Mouse (Mus musculus) kidney, embryonic 16.5 days (tissue): ENCODE measurements around the gene Hcar2. TPM values are rescaled to one million over a fixed set of nuclear protein-coding genes. Genes with fewer than 3 reads are reported as not detected.

Experiments
- ATAC-seq: fragments of 200-750 bp; cut with Nextera tagmentation; 2 replicates; pipeline ENCODE4 v1.8.0; 2017; ENCODE audit warnings: moderate TSS enrichment; ENCODE audit not compliant: low FRiP score, low TSS enrichment
- H3K27ac ChIP-seq: fragments of 300-500 bp; sonication (generic); 2 replicates; pipeline ENCODE4 v1.5.1; 2014; ENCODE audit warnings: low read length
- H3K27me3 ChIP-seq: fragments of 300-500 bp; sonication (generic); 2 replicates; pipeline ENCODE4 v1.6.1; 2014; ENCODE audit warnings: low read length, control low read depth, mixed read lengths; ENCODE audit not compliant: insufficient read depth
- H3K36me3 ChIP-seq: fragments of 300-500 bp; sonication (generic); 2 replicates; pipeline ENCODE4 v1.6.1; 2014; ENCODE audit warnings: low read length, control low read depth, mixed read lengths; ENCODE audit not compliant: insufficient read depth
- H3K4me1 ChIP-seq: fragments of 300-500 bp; sonication (generic); 2 replicates; pipeline ENCODE4 v1.6.1; 2014; ENCODE audit warnings: low read length, control low read depth, mixed read lengths; ENCODE audit not compliant: insufficient read depth
- H3K4me2 ChIP-seq: fragments of 300-500 bp; sonication (generic); replicated peaks from 2 replicates; pipeline ENCODE4 v1.6.1; 2014; ENCODE audit warnings: low read depth, low read length
- H3K4me3 ChIP-seq: fragments of 300-500 bp; sonication (generic); 2 replicates; pipeline ENCODE4 v1.5.1; 2014; ENCODE audit warnings: mild to moderate bottlenecking, low read length
- H3K9ac ChIP-seq: fragments of 300-500 bp; sonication (generic); replicated peaks from 2 replicates; pipeline ENCODE4 v1.6.1; 2014; ENCODE audit warnings: low read length
- H3K9me3 ChIP-seq: fragments of 300-500 bp; sonication (generic); 2 replicates; pipeline ENCODE4 v1.6.1; 2016; ENCODE audit warnings: low read length, control low read depth
- WGBS: fragments of 180-500 bp; shearing (Covaris S2); extraction: QIAGEN DNeasy Blood & Tissue Kit; methylation state at CpG from one replicate; pipeline ENCODE4 v1.1.7; 2014; 5-methylcytosine and 5-hydroxymethylcytosine counted together
- polyA plus RNA-seq: library from polyadenylated mRNA; unstranded; fragments of >200 nt; fragmentation: Nextera tagmentation; extraction: Ambion mirVana; gene quantifications from 2 replicates; pipeline ENCODE4 v1.2.1, GENCODE M21; 2015

Hcar2 gene
- not detected in 2 replicates for polyA plus RNA-seq

GRCm38 (mm10) chr5:123865365-123865764, at the start of gene Hcar2:
Gene Hcar2 (minus strand): TSS chr5:123865499.
- H3K4me3 ChIP-seq: no peak within 1 kb of the TSS
- no peak within 1 kb of the TSS for H3K27ac ChIP-seq
- WGBS: 74% methylated on average over 12 of the region's 12 CpGs
- H3K4me1 ChIP-seq: peaks cover 8% of the 10 kb centered on the region; the same call in 1 of the 2 replicates
- H3K36me3 ChIP-seq: no peaks in the 10 kb centered on the region
- no peak within 1 kb of the TSS for H3K4me2 ChIP-seq
- no peak within 1 kb of the TSS for H3K9ac ChIP-seq
- H3K27me3 ChIP-seq: no peaks in the 10 kb centered on the region
- H3K9me3 ChIP-seq: no peaks in the 10 kb centered on the region
- no peak for ATAC-seq

GRCm38 (mm10) chr5:123914852-123915251, 49.6 kb upstream of the Hcar2 start:
- Histone ChIP-seq H3K4me2 (no peak overlapping the region), H3K4me1 (no peaks in the 10 kb centered on the region), H3K9me3 (no peaks in the 10 kb centered on the region), H3K27me3 (no peaks in the 10 kb centered on the region), H3K36me3 (peaks cover 50% of the 10 kb centered on the region), H3K4me3 (no peak overlapping the region), H3K27ac (no peak overlapping the region), H3K9ac (no peak overlapping the region)
- ATAC-seq: no peak
- WGBS: 88% methylated on average over 3 of the region's 3 CpGs

GRCm38 (mm10) chr5:123907631-123907977, 42.3 kb upstream of the Hcar2 start:
- no peaks in the 10 kb centered on the region for H3K27me3 ChIP-seq
- H3K4me3 ChIP-seq: peak overlapping the region; percentile 80
- H3K4me1 ChIP-seq: peaks cover 14% of the 10 kb centered on the region
- H3K9me3 ChIP-seq: no peaks in the 10 kb centered on the region
- ATAC-seq: no peak
- peak overlapping the region; percentile 90 for H3K9ac ChIP-seq
- WGBS: 3% methylated on average over 10 of the region's 10 CpGs
- H3K27ac ChIP-seq: peak overlapping the region; percentile 25; the same call in 1 of the 2 replicates
- H3K4me2 ChIP-seq: peak overlapping the region; percentile 96
- H3K36me3 ChIP-seq: peaks cover 34% of the 10 kb centered on the region

- Histone ChIP-seq H3K27ac (peak within 1 kb of the TSS; percentile 25), H3K4me3 (peak within 1 kb of the TSS; percentile 80), H3K36me3 (peaks cover 33% of the 10 kb centered on the region), H3K4me1 (peaks cover 14% of the 10 kb centered on the region), H3K9me3 (no peaks in the 10 kb centered on the region), H3K4me2 (peak within 1 kb of the TSS; percentile 96), H3K27me3 (no peaks in the 10 kb centered on the region), H3K9ac (peak within 1 kb of the TSS; percentile 90)
- under 1% methylated on average over 57 of the region's 61 CpGs for WGBS
- ATAC-seq: peak; percentile 98
Measured at GRCm38 (mm10) chr5:123906976-123907630, 41.8 kb upstream of the Hcar2 start, which contains the start of gene Denr. Gene Denr (plus strand): TSS chr5:123907175.

- no peak overlapping the region for H3K4me3 ChIP-seq
- 72% methylated on average over 17 of the region's 17 CpGs for WGBS
- H3K27me3 ChIP-seq: no peaks in the 10 kb centered on the region
- no peak overlapping the region for H3K9ac ChIP-seq
- H3K4me2 ChIP-seq: peak overlapping the region; percentile 30
- H3K36me3 ChIP-seq: peaks cover 27% of the 10 kb centered on the region
- H3K4me1 ChIP-seq: peaks cover 14% of the 10 kb centered on the region
- H3K27ac ChIP-seq: no peak overlapping the region
- ATAC-seq: no peak
- H3K9me3 ChIP-seq: no peaks in the 10 kb centered on the region
Measured at GRCm38 (mm10) chr5:123906146-123906975, 41.1 kb upstream of the Hcar2 start.

- no peak overlapping the region for H3K4me3 ChIP-seq
- H3K9me3 ChIP-seq: no peaks in the 10 kb centered on the region
- ATAC-seq: no peak
- 71% methylated on average over 11 of the region's 11 CpGs for WGBS
- H3K4me1 ChIP-seq: peaks cover 14% of the 10 kb centered on the region
- H3K36me3 ChIP-seq: peaks cover 8% of the 10 kb centered on the region
- H3K27me3 ChIP-seq: no peaks in the 10 kb centered on the region
- H3K9ac ChIP-seq: no peak overlapping the region
- no peak overlapping the region for H3K27ac ChIP-seq
- H3K4me2 ChIP-seq: no peak overlapping the region
Measured at GRCm38 (mm10) chr5:123904059-123904672, 38.9 kb upstream of the Hcar2 start.

GRCm38 (mm10) chr5:123897352-123897751, 32.1 kb upstream of the Hcar2 start:
- WGBS: 85% methylated on average over 13 of the region's 13 CpGs
- H3K27ac ChIP-seq: no peak overlapping the region
- ATAC-seq: no peak

GRCm38 (mm10) chr5:123896395-123896794, 31.1 kb upstream of the Hcar2 start:
- H3K4me3 ChIP-seq: no peak overlapping the region
- H3K9ac ChIP-seq: no peak overlapping the region
- WGBS: 55% methylated on average over 11 of the region's 11 CpGs
- ATAC-seq: no peak
- peak overlapping the region; percentile 32; the same call in 1 of the 2 replicates for H3K27ac ChIP-seq
- no peaks in the 10 kb centered on the region for H3K36me3 ChIP-seq
- H3K9me3 ChIP-seq: no peaks in the 10 kb centered on the region
- no peak overlapping the region for H3K4me2 ChIP-seq
- 0 out of 2 replicates have a peak, but pooled peaks cover 4% of the 10 kb centered on the region for H3K4me1 ChIP-seq
- H3K27me3 ChIP-seq: no peaks in the 10 kb centered on the region

More at GRCm38 (mm10) chr5:123897352-123897751, 32.1 kb upstream of the Hcar2 start:
- Histone ChIP-seq H3K27me3 (no peaks in the 10 kb centered on the region), H3K9ac (no peak overlapping the region), H3K9me3 (no peaks in the 10 kb centered on the region), H3K4me3 (no peak overlapping the region), H3K4me1 (0 out of 2 replicates have a peak, but pooled peaks cover 4% of the 10 kb centered on the region), H3K4me2 (no peak overlapping the region), H3K36me3 (no peaks in the 10 kb centered on the region)

GRCm38 (mm10) chr5:123893520-123893919, 28.2 kb upstream of the Hcar2 start:
- Histone ChIP-seq H3K9me3 (no peaks in the 10 kb centered on the region), H3K4me3 (no peak overlapping the region), H3K4me2 (no peak overlapping the region), H3K27me3 (no peaks in the 10 kb centered on the region), H3K9ac (no peak overlapping the region), H3K36me3 (no peaks in the 10 kb centered on the region), H3K4me1 (0 out of 2 replicates have a peak, but pooled peaks cover 4% of the 10 kb centered on the region), H3K27ac (no peak overlapping the region)
- WGBS: 89% methylated on average over 5 of the region's 5 CpGs
- ATAC-seq: no peak
